Mouse (Mus musculus) lung, postnatal 0 days (tissue): ENCODE data around the gene 1700037H04Rik.

ENCODE experiments used
- CTCF ChIP-seq: IDR thresholded peaks from 2 replicates; pipeline ENCODE4 v1.5.1; 2016; ENCODE audit warnings: antibody characterized with exemption, mild to moderate bottlenecking
- EP300 ChIP-seq: IDR thresholded peaks from 2 replicates; pipeline ENCODE4 v1.6.1; 2016; ENCODE audit warnings: antibody characterized with exemption, mild to moderate bottlenecking, control low read depth

GRCm38 (mm10) chr2:131138296-131138695, 21.6 kb downstream of the 1700037H04Rik start:
- TF ChIP-seq CTCF, result no peak
- no peak for TF ChIP-seq EP300
